Mouse (Mus musculus) brain, embryonic 18.5 days (tissue): ENCODE results near the gene Samd3.

Source experiments
- DNase-seq: peaks from one replicate; pipeline ENCODE4 v3.0.0-alpha.2; 2012; ENCODE audit warnings: low read depth, low spot score

Gene Samd3

GRCm38 (mm10) chr10:26229488-26229887 lies at the start of gene Samd3:
Gene Samd3, plus strand, starts transcription at chr10:26229707.
- no peak for DNase-seq

- no peak for DNase-seq
Observed at GRCm38 (mm10) chr10:26185289-26185688, 44.2 kb upstream of the Samd3 start.

- DNase-seq: no peak
Observed at GRCm38 (mm10) chr10:26190811-26191210, 38.7 kb upstream of the Samd3 start.

- no peak for DNase-seq
Observed at GRCm38 (mm10) chr10:26194892-26195291, 34.6 kb upstream of the Samd3 start.

GRCm38 (mm10) chr10:26202708-26203368 lies 26.7 kb upstream of the Samd3 start:
- no peak for DNase-seq

GRCm38 (mm10) chr10:26220729-26221128 lies 8.8 kb upstream of the Samd3 start:
- no peak for DNase-seq

- DNase-seq: no peak
Observed at GRCm38 (mm10) chr10:26226241-26226640, 3.3 kb upstream of the Samd3 start.

- no peak for DNase-seq
Observed at GRCm38 (mm10) chr10:26226734-26227133, 2.8 kb upstream of the Samd3 start.

GRCm38 (mm10) chr10:26228187-26228586 lies 1.3 kb upstream of the Samd3 start:
- no peak for DNase-seq

- DNase-seq: no peak
Observed at GRCm38 (mm10) chr10:26232071-26232653, 2.7 kb downstream of the Samd3 start.

GRCm38 (mm10) chr10:26238559-26238958 lies 9.1 kb downstream of the Samd3 start:
- DNase-seq: no peak

GRCm38 (mm10) chr10:26239090-26239489 lies 9.6 kb downstream of the Samd3 start:
- no peak for DNase-seq

- no peak for DNase-seq
Observed at GRCm38 (mm10) chr10:26243203-26243602, 13.7 kb downstream of the Samd3 start.

GRCm38 (mm10) chr10:26244466-26244865 lies 15.0 kb downstream of the Samd3 start:
- DNase-seq: no peak

- DNase-seq: no peak
Observed at GRCm38 (mm10) chr10:26249426-26250165, 20.1 kb downstream of the Samd3 start.

- DNase-seq: no peak
Observed at GRCm38 (mm10) chr10:26259908-26260307, 30.4 kb downstream of the Samd3 start.

GRCm38 (mm10) chr10:26263744-26264459 lies 34.4 kb downstream of the Samd3 start:
- no peak for DNase-seq

GRCm38 (mm10) chr10:26275414-26275813 lies 45.9 kb downstream of the Samd3 start:
- DNase-seq: no peak

GRCm38 (mm10) chr10:26280009-26280408 lies 50.5 kb downstream of the Samd3 start:
- no peak for DNase-seq

- DNase-seq: no peak
Observed at GRCm38 (mm10) chr10:26287136-26287535, 57.6 kb downstream of the Samd3 start.

- no peak for DNase-seq
Observed at GRCm38 (mm10) chr10:26297200-26297599, 67.7 kb downstream of the Samd3 start.

GRCm38 (mm10) chr10:26297626-26298025 lies 68.1 kb downstream of the Samd3 start:
- DNase-seq: no peak
